ENCODE assay signal across 18 mouse cellular contexts in the genomic region with DNA sequence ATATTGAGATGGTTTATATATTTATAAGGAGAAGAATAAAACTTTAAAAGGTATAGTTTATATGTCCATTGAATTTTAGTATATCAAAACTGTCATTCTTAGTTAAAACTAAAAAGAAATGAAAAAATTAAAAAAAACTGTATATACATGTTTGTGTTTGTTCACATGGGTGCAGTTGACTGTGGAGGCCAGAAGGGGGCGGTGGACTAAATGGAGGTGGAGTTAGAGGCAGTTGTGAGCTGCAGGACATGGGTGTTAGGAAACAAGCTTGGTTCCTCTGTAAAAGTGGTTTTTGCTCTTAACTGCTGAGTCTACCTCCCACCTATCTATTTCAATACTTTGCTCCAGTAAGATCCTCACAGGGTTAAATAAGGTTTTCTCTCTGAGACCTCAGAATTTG.
DNase-seq lines count a peak whose midpoint lies in the region; ATAC-seq and TF ChIP-seq lines count a peak whose summit lies in the region.
"Had no signal": no experiment of that assay in that cellular context is flagged by ENCODE, and none has a peak within 500 bp of the region (broad histone marks: within the 10 kb centered on the region; RNA-seq: fewer than 3 reads in every experiment).

No protein-coding gene starts in this region.

- DNase-seq in heart, adult 2 months, result no peak
- DNase-seq in heart, postnatal 14 days, result no peak
- DNase-seq in lung, postnatal 0 days (ENCODE audit: low spot score), result no peak
- no peak for DNase-seq in lung, postnatal 4 days
- peak; percentile 52 for DNase-seq in ES-CJ7 (ENCODE audit: low read depth, low spot score)
- no peak for DNase-seq in embryo, embryonic 9.5 days (ENCODE audit: extremely low spot score)
- DNase-seq in gastrocnemius, postnatal 25 days, result no peak
- DNase-seq: cerebellum, adult 9-11 months; heart, postnatal 36 days; kidney, adult 8-10 months; kidney, postnatal 36 days; lung, postnatal 14 days had no signal

- no peak overlapping the region for H3K4me3 ChIP-seq in heart, adult 2 months
- H3K4me3 ChIP-seq in lung, postnatal 0 days (ENCODE audit: low read depth, low read length), result no peak overlapping the region
- H3K4me3 ChIP-seq: embryonic facial prominence, embryonic 15.5 days; forebrain, embryonic 10.5 days; midbrain, embryonic 10.5 days had no signal

- 71% methylated on average over 1 of the region's 1 CpGs for WGBS in heart, adult 2 months
- WGBS in lung, postnatal 0 days, result 86% methylated on average over 1 of the region's 1 CpGs

- no peaks in the 10 kb centered on the region for H3K4me1 ChIP-seq in heart, adult 2 months (ENCODE audit: control insufficient read depth, insufficient read depth, low read length)
- no peaks in the 10 kb centered on the region for H3K4me1 ChIP-seq in lung, postnatal 0 days (ENCODE audit: insufficient read depth, low read depth, low read length)
- H3K4me1 ChIP-seq: embryonic facial prominence, embryonic 15.5 days had no signal

- no peaks in the 10 kb centered on the region for H3K9me3 ChIP-seq in lung, postnatal 0 days (ENCODE audit: low read length)
- H3K9me3 ChIP-seq: embryonic facial prominence, embryonic 15.5 days; forebrain, embryonic 10.5 days; midbrain, embryonic 10.5 days had no signal

- peak; percentile 13; the same call in 1 of the 2 replicates for TF ChIP-seq CTCF in heart, adult 2 months (IDR thresholded peaks at IDR 0.05)
- TF ChIP-seq CTCF in lung, postnatal 0 days (IDR thresholded peaks at IDR 0.05), result peak; percentile 26; the same call in 1 of the 2 replicates

- H3K79me2 ChIP-seq in heart, adult 2 months (replicated peaks; ENCODE audit: control insufficient read depth, insufficient read depth, low read length), result no peaks in the 10 kb centered on the region

- intact Hi-C loops in heart, adult 2 months (cut with DNase I), result loop anchor here (5.0 kb wide), 1 partner anchor 433 kb away; no protein-coding TSS in a partner anchor
- intact Hi-C loops in heart, postnatal 14 days (cut with DNase I), result no loop called here

- H3K4me2 ChIP-seq in lung, postnatal 0 days (replicated peaks; ENCODE audit: low read depth, low read length), result no peak overlapping the region
- H3K4me2 ChIP-seq: embryonic facial prominence, embryonic 15.5 days; heart, embryonic 11.5 days had no signal

- no peak for ATAC-seq in lung, postnatal 0 days
- 0 out of 2 replicates have a peak, but pooled peaks have one; percentile 20 for ATAC-seq in megakaryocyte progenitor cell, adult 5-6 weeks (replicated peaks; ENCODE audit: poor library complexity)
- ATAC-seq: hindbrain, postnatal 0 days had no signal

- H3K9ac ChIP-seq in heart, adult 2 months (ENCODE audit: low read depth, low read length), result no peak overlapping the region
- no peak overlapping the region for H3K9ac ChIP-seq in lung, postnatal 0 days (replicated peaks; ENCODE audit: low read depth)
- H3K9ac ChIP-seq: embryonic facial prominence, embryonic 15.5 days had no signal

- H3K36me3 ChIP-seq in heart, adult 2 months (ENCODE audit: control insufficient read depth, insufficient read depth, low read length), result no peaks in the 10 kb centered on the region
- H3K36me3 ChIP-seq in lung, postnatal 0 days (ENCODE audit: insufficient read depth, low read length), result no peaks in the 10 kb centered on the region
- H3K36me3 ChIP-seq: embryonic facial prominence, embryonic 15.5 days; forebrain, embryonic 10.5 days; midbrain, embryonic 10.5 days had no signal

- no peak for TF ChIP-seq POLR2A in heart, adult 2 months (IDR thresholded peaks at IDR 0.05; ENCODE audit: insufficient read depth, low read depth, low read length)

- no peak for TF ChIP-seq EP300 in heart, adult 2 months (IDR thresholded peaks at IDR 0.05; ENCODE audit: insufficient read depth, low read depth, low read length)
- TF ChIP-seq EP300 in lung, postnatal 0 days (IDR thresholded peaks at IDR 0.05), result no peak

- no peaks in the 10 kb centered on the region for H3K27me3 ChIP-seq in heart, adult 2 months (ENCODE audit: control insufficient read depth, insufficient read depth, low read length)
- H3K27me3 ChIP-seq in lung, postnatal 0 days (replicated peaks; ENCODE audit: insufficient read depth, low read length), result no peaks in the 10 kb centered on the region
- H3K27me3 ChIP-seq: embryonic facial prominence, embryonic 15.5 days had no signal

- no peak overlapping the region for H3K27ac ChIP-seq in heart, adult 2 months
- H3K27ac ChIP-seq in lung, postnatal 0 days (ENCODE audit: low read length), result no peak overlapping the region
- H3K27ac ChIP-seq: embryonic facial prominence, embryonic 15.5 days; forebrain, embryonic 10.5 days; hindbrain, postnatal 0 days; midbrain, embryonic 10.5 days had no signal
